Mouse (Mus musculus) left cerebral cortex, adult 2 months (tissue): ENCODE data around the gene Zfp503. TPM values are rescaled to one million over a fixed set of nuclear protein-coding genes. Genes with fewer than 3 reads are reported as not detected.

Source experiments
- DNase-seq, 2 experiments: peaks; one replicate each; pipeline ENCODE4 v3.0.0; 2021 to 2022; ENCODE audit warnings: low spot score in 2 of 2, mixed read lengths in 1 of 2; ENCODE audit errors: extremely low spot score in 1 of 2
- H3K27ac ChIP-seq: fragments of 200-600 bp; 2 replicates; pipeline ENCODE4 v1.8.1; 2022
- H3K4me3 ChIP-seq: fragments of 200-600 bp; 2 replicates; pipeline ENCODE4 v1.8.1; 2022
- CTCF ChIP-seq: fragments of 200-600 bp; IDR thresholded peaks from 2 replicates; pipeline ENCODE4 v1.8.1; 2022; ENCODE audit warnings: antibody characterized with exemption, mild to moderate bottlenecking, moderate library complexity
- intact Hi-C: fragments of 180-260 bp; cut with DNase I; formaldehyde crosslinking; loops from one replicate; pipeline ENCODE4 v1.15.1; 2025
- total RNA-seq, 2 experiments: library from RNA; stranded (reverse); gene quantifications; 2 replicates each; pipeline ENCODE4 v1.2.3; 2021

The Zfp503 gene
- total RNA-seq, 2 experiments from 2014 or later, result 2.2 to 3.3 TPM

- no peak overlapping the region for H3K27ac ChIP-seq
- no peak overlapping the region for H3K4me3 ChIP-seq
- no peak for DNase-seq
- intact Hi-C loops, result no loop called here
- no peak for TF ChIP-seq CTCF
These were observed 24.9 kb upstream of the Zfp503 start for GRCm38 (mm10) chr14:22014315-22014714.

GRCm38 (mm10) chr14:22007006-22007405 lies 17.6 kb upstream of the Zfp503 start:
- no peak for DNase-seq
- H3K27ac ChIP-seq, result no peak overlapping the region

DNA sequence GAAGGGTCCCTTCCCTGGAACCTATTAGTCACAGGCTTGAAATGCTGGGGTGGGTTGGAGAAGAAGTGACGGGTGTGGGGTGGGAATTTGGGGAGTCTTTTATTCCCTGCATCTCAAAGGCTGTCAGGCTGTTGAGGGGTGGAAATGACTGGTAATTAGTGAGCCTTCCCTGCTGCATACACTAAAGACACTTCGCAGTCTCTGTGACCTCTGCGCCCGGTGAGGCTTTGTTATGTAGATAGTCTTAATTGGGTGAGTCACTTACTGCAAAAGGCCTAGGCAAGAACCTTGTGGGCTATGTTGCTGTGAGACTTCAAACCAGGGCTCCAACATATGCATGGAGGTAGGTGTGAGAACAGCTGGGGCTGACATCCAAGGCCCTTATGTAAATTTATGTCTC lies 15.5 kb upstream of the Zfp503 start:
- TF ChIP-seq CTCF, result no peak
- Histone ChIP-seq H3K27ac (no peak overlapping the region), H3K4me3 (no peak overlapping the region)
- DNase-seq, result no peak
- intact Hi-C loops, result no loop called here

More at GRCm38 (mm10) chr14:22007006-22007405, 17.6 kb upstream of the Zfp503 start:
- no peak overlapping the region for H3K4me3 ChIP-seq
- no peak for TF ChIP-seq CTCF
- intact Hi-C loops, result no loop called here

DNA sequence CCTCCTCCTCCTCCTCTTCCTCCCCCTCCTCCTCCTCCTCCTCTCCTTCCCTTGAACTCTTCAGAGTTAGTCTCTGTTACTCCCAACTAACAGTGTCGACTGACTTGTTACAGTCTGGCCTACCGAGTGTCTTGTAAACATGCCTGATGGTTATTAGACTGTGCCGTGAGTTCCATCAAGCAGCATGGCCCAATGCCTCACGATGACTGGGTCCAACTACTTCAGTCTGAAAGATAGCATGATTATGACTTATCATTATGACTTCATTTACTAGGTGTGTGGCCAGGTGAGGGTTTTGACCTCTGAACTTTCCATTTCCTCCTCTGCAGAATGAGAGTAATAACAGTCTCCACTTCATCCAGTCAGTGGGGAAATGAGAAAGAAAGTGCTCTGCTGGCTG lies 14.2 kb upstream of the Zfp503 start:
- intact Hi-C loops, result no loop called here
- no peak for TF ChIP-seq CTCF
- Histone ChIP-seq H3K4me3 (no peak overlapping the region), H3K27ac (no peak overlapping the region)
- no peak for DNase-seq

- intact Hi-C loops, result no loop called here
- no peak for TF ChIP-seq CTCF
- no peak overlapping the region for H3K27ac ChIP-seq
- no peak overlapping the region for H3K4me3 ChIP-seq
- DNase-seq, result no peak
These were observed 13.8 kb upstream of the Zfp503 start for GRCm38 (mm10) chr14:22003231-22003630.

DNA sequence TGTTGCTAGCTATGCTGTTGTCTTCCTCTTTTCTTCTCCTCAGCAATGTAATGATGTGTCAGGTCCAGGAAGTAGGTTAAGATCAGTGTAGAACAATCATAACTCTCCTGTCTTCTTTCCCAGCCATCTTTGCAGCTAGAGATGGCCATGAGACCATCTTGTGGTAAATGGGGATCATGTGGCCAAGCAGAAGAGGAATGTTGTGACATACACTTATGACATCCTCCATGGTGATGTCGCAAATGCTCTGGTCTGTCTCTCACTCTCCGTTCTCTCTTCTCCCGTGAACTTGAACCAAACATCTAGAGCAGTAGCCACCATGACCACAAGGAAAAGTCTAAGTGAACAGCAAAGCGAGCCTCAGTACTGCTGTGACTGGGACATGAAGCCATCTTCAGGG lies 10.2 kb upstream of the Zfp503 start:
- Histone ChIP-seq H3K27ac (no peak overlapping the region), H3K4me3 (no peak overlapping the region)
- TF ChIP-seq CTCF, result no peak
- no peak for DNase-seq
- intact Hi-C loops, result no loop called here

DNA sequence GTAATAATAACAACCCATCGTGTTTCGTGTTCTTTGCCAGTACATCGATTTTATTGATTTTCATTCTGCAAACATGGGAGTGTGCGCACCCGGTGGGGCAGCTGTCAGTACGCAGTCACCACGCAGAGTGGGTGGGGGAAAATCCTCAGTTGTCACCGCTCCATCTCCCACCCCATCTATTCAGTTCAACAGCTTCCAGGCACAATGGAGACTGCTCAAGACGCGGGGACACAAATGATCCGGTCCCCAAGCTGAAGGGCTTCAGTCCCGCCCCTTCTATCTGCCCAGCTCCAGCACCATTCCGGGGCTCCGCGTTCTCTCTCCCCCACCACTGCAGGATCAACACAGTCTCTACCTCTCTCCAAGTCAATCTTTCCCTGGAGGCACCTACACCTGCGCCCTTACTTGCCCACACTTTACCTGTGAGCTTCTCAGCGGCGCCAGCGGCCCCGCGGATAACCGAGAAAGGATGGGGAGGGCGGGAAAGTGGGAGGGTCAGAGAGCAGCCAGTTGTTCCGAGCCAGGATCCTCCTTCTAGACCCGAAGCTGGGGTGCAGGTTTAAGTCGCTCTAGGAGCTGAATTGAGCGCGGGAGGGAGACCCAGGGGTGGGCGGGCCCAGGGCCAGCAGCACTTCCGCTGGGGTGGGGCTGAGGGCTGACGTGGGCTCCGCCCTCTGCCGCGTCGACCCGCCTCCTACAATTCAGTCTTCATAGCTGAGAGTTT lies 5.8 kb upstream of the Zfp503 start:
- intact Hi-C loops, result no loop called here
- peak in 1 of 2 experiments; percentile 46 for DNase-seq
- no peak for TF ChIP-seq CTCF
- H3K4me3 ChIP-seq, result peak overlapping the region; percentile 33
- no peak overlapping the region for H3K27ac ChIP-seq

GRCm38 (mm10) chr14:21994061-21994990 lies 4.9 kb upstream of the Zfp503 start:
- intact Hi-C loops, result no loop called here
- no peak for DNase-seq
- TF ChIP-seq CTCF, result no peak
- Histone ChIP-seq H3K27ac (no peak overlapping the region), H3K4me3 (peak overlapping the region; percentile 33)

DNA sequence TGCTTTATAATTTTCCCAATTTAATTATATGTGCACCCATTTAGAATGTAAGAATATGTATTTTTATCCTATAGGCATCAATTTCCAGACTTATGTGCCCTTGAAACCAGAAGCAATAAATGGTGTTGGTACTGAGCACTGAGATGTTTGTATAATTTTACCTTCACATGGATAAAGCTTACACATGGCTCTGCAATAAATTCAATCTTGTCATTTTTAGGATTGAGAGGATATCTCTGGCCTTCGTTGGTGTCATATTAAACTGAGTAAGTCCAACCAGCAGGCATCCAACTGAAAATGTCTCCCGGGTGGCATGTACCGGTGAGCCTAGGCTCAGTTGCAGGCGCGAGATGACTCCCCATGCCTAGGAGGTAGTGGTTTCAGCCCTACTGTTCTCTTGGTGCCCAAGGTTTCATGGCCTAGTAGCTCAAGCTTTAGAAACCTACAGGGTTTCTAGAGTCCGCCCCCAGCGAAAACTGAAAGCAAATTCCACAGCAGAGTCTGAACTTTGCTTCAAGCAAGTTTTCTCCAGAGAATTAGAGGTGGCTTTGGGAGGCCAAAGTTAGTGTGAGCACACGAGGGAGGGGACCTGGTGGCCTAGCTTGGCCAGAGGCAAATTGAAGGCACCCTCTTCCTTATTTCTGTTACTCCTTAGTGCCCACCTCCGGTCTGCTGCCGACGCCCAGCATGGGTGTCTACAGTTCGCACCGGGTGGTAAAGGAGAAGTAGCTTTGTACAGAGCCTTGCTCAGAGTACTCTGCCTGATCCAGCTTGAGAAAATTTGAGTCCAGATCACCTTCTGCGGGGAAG lies 4.1 kb upstream of the Zfp503 start:
- intact Hi-C loops, result no loop called here
- no peak for DNase-seq
- TF ChIP-seq CTCF, result no peak
- no peak overlapping the region for H3K27ac ChIP-seq
- H3K4me3 ChIP-seq, result no peak overlapping the region

- no peak overlapping the region for H3K27ac ChIP-seq
- DNase-seq, result no peak
- intact Hi-C loops, result no loop called here
- no peak for TF ChIP-seq CTCF
- no peak overlapping the region for H3K4me3 ChIP-seq
These were observed 3.0 kb upstream of the Zfp503 start for GRCm38 (mm10) chr14:21992321-21992885.

DNA sequence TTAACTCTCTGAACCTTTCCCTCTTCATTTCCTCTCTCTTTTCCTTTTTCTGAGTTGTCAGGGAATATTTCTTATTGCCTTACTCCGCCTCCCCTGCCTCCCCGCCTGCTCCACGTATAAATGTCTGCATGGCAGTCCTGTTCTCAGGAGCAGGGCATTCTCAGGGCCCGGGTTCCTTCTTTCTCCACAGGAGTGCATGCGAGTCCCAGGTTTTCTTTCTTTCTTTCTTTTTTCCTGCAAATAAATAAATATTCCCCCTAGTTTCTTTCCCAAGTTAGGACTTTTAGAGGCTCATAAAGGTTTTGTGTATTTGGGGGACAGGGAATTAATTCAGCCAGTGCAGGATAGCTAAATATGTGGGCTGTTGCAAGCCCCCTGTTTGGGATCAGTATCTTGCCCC lies 2.5 kb upstream of the Zfp503 start:
- no peak for TF ChIP-seq CTCF
- no peak for DNase-seq
- H3K27ac ChIP-seq, result no peak overlapping the region
- no peak overlapping the region for H3K4me3 ChIP-seq
- intact Hi-C loops, result no loop called here
